Mouse (Mus musculus): Measurements from ENCODE around the gene Olfr2.

DNA sequence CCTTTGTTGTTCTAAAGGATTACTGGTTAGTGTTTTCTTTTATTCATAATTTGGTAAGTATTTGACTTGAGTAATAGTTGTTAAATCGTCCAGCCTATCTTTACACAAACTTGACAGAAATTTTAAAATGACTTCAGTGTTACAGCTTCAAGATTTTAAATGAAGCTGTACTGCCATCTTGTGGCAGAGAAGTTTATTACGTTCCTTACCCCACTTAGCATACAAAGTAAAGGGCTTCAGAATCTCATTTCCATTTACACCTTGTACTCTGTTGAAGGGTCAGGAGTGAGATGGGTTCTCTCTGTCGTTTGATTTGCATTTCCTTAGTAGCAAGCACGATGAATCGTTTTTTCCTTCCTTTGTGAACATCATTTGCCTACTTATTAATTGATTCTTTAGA lies 40.0 kb upstream of the Olfr2 start:
- no peak for TF ChIP-seq EP300 (IDR thresholded peaks at IDR 0.05; ENCODE audit: low read depth)
- TF ChIP-seq CTCF (IDR thresholded peaks at IDR 0.05; ENCODE audit: low read depth), result peak; percentile 63

Measured in liver, postnatal 0 days (tissue).